Mouse (Mus musculus): ENCODE data around the gene Lhfpl2. TPM values are rescaled to one million over a fixed set of nuclear protein-coding genes. Genes with fewer than 3 reads are reported as not detected.

Gene Lhfpl2
- polyA plus RNA-seq, 1 experiment from 2014 or later, result 64.5 TPM

GRCm38 (mm10) chr13:94119309-94119708 lies 61.7 kb downstream of the Lhfpl2 start:
- Histone ChIP-seq H3K27ac (ENCODE audit: low read depth) (no peak overlapping the region), H3K36me3 (ENCODE audit: insufficient read depth) (peaks cover 20% of the 10 kb centered on the region; the same call in 1 of the 2 replicates), H3K4me1 (ENCODE audit: insufficient read depth) (no peaks in the 10 kb centered on the region), H3K27me3 (ENCODE audit: insufficient read depth, low read length) (no peaks in the 10 kb centered on the region), H3K4me2 (no peak overlapping the region), H3K9me3 (ENCODE audit: low read depth, low read length) (peaks cover 8% of the 10 kb centered on the region; the same call in 1 of the 2 replicates), H3K4me3 (ENCODE audit: low read depth, low read length) (no peak overlapping the region), H3K9ac (no peak overlapping the region)
- WGBS, result 81% methylated on average over 5 of the region's 5 CpGs
- no peak for TF ChIP-seq CTCF (IDR thresholded peaks at IDR 0.05; ENCODE audit: low read depth)
- DNase-seq (no peak), ATAC-seq (ENCODE audit: insufficient read depth) (no peak)

- 0 out of 2 replicates have a peak, but pooled peaks cover 2% of the 10 kb centered on the region for H3K9me3 ChIP-seq (ENCODE audit: low read depth, low read length)
- no peaks in the 10 kb centered on the region for H3K27me3 ChIP-seq (ENCODE audit: insufficient read depth, low read length)
- peaks cover 16% of the 10 kb centered on the region; the same call in 1 of the 2 replicates for H3K36me3 ChIP-seq (ENCODE audit: insufficient read depth)
- H3K4me3 ChIP-seq (ENCODE audit: low read depth, low read length), result no peak overlapping the region
- no peak for DNase-seq
- no peak overlapping the region for H3K27ac ChIP-seq (ENCODE audit: low read depth)
- no peak overlapping the region for H3K4me2 ChIP-seq
- no peaks in the 10 kb centered on the region for H3K4me1 ChIP-seq (ENCODE audit: insufficient read depth)
- no peak overlapping the region for H3K9ac ChIP-seq
- no peak for TF ChIP-seq CTCF (IDR thresholded peaks at IDR 0.05; ENCODE audit: low read depth)
- no peak for ATAC-seq (ENCODE audit: insufficient read depth)
- whole genome bisulfite sequencing, result 82% methylated on average over 16 of the region's 16 CpGs
Measured at GRCm38 (mm10) chr13:94122703-94123592, 65.4 kb downstream of the Lhfpl2 start.

- no peak overlapping the region for H3K27ac ChIP-seq (ENCODE audit: low read depth)
- H3K36me3 ChIP-seq (ENCODE audit: insufficient read depth), result 0 out of 2 replicates have a peak, but pooled peaks cover 4% of the 10 kb centered on the region
- H3K4me3 ChIP-seq (ENCODE audit: low read depth, low read length), result no peak overlapping the region
- no peak overlapping the region for H3K4me2 ChIP-seq
- H3K4me1 ChIP-seq (ENCODE audit: insufficient read depth), result peaks cover 10% of the 10 kb centered on the region
- ATAC-seq (ENCODE audit: insufficient read depth), result no peak
- no peak for TF ChIP-seq CTCF (IDR thresholded peaks at IDR 0.05; ENCODE audit: low read depth)
- no peak for DNase-seq
- 60% methylated on average over 7 of the region's 7 CpGs for WGBS
- no peak overlapping the region for H3K9ac ChIP-seq
- H3K9me3 ChIP-seq (ENCODE audit: low read depth, low read length), result no peaks in the 10 kb centered on the region
- no peaks in the 10 kb centered on the region for H3K27me3 ChIP-seq (ENCODE audit: insufficient read depth, low read length)
Measured at GRCm38 (mm10) chr13:94130394-94130793, 72.8 kb downstream of the Lhfpl2 start.

GRCm38 (mm10) chr13:94131135-94131534 lies 73.5 kb downstream of the Lhfpl2 start:
- peaks cover 18% of the 10 kb centered on the region for H3K4me1 ChIP-seq (ENCODE audit: insufficient read depth)
- no peak overlapping the region for H3K4me2 ChIP-seq
- H3K27me3 ChIP-seq (ENCODE audit: insufficient read depth, low read length), result no peaks in the 10 kb centered on the region
- H3K36me3 ChIP-seq (ENCODE audit: insufficient read depth), result 0 out of 2 replicates have a peak, but pooled peaks cover 4% of the 10 kb centered on the region
- 73% methylated on average over 4 of the region's 4 CpGs for WGBS
- H3K4me3 ChIP-seq (ENCODE audit: low read depth, low read length), result no peak overlapping the region
- H3K27ac ChIP-seq (ENCODE audit: low read depth), result no peak overlapping the region
- ATAC-seq (ENCODE audit: insufficient read depth) (no peak), DNase-seq (no peak)
- no peak for TF ChIP-seq CTCF (IDR thresholded peaks at IDR 0.05; ENCODE audit: low read depth)
- no peaks in the 10 kb centered on the region for H3K9me3 ChIP-seq (ENCODE audit: low read depth, low read length)
- no peak overlapping the region for H3K9ac ChIP-seq

- H3K9ac ChIP-seq, result no peak overlapping the region
- no peak for DNase-seq
- H3K4me2 ChIP-seq, result no peak overlapping the region
- ATAC-seq (ENCODE audit: insufficient read depth), result no peak
- H3K36me3 ChIP-seq (ENCODE audit: insufficient read depth), result no peaks in the 10 kb centered on the region
- H3K9me3 ChIP-seq (ENCODE audit: low read depth, low read length), result no peaks in the 10 kb centered on the region
- peaks cover 26% of the 10 kb centered on the region for H3K4me1 ChIP-seq (ENCODE audit: insufficient read depth)
- H3K4me3 ChIP-seq (ENCODE audit: low read depth, low read length), result no peak overlapping the region
- peak overlapping the region; percentile 32; the same call in 1 of the 2 replicates for H3K27ac ChIP-seq (ENCODE audit: low read depth)
- TF ChIP-seq CTCF (IDR thresholded peaks at IDR 0.05; ENCODE audit: low read depth), result no peak
- no peaks in the 10 kb centered on the region for H3K27me3 ChIP-seq (ENCODE audit: insufficient read depth, low read length)
- WGBS, result 46% methylated on average over 13 of the region's 13 CpGs
Measured at GRCm38 (mm10) chr13:94132187-94132995, 74.8 kb downstream of the Lhfpl2 start.

DNA sequence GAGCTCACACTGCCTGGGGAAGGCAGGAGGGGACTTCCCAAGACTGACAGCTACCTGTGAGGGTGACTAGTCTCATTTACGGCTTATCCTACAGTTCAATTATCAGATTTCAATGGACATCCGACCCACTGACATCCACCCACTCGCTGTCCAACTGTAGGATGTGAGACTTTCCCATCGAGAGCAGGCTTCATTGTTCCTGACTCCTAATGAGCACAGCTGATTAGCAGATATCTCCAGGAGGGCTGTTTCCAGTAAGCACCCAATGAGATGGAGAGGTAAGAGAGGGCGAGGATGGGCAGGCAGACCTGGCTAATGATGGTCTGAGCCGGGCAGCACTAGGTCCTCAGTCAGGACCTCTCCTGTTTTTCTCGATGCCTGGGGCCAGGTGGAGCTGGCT lies 77.0 kb downstream of the Lhfpl2 start:
- peaks cover 37% of the 10 kb centered on the region for H3K4me1 ChIP-seq (ENCODE audit: insufficient read depth)
- 62% methylated on average over 7 of the region's 7 CpGs for WGBS

More for the DNA sequence above, 77.0 kb downstream of the Lhfpl2 start:
- TF ChIP-seq CTCF (IDR thresholded peaks at IDR 0.05; ENCODE audit: low read depth), result no peak
- H3K27ac ChIP-seq (ENCODE audit: low read depth), result peak overlapping the region; percentile 87
- ATAC-seq (ENCODE audit: insufficient read depth), result peak; percentile 1; the same call in 1 of the 2 replicates
- H3K4me3 ChIP-seq (ENCODE audit: low read depth, low read length), result no peak overlapping the region
- H3K9me3 ChIP-seq (ENCODE audit: low read depth, low read length), result no peaks in the 10 kb centered on the region
- no peaks in the 10 kb centered on the region for H3K27me3 ChIP-seq (ENCODE audit: insufficient read depth, low read length)
- no peak overlapping the region for H3K9ac ChIP-seq
- H3K4me2 ChIP-seq, result 0 out of 2 replicates have a peak overlapping the region, but pooled peaks have one; percentile 2
- peaks cover 11% of the 10 kb centered on the region for H3K36me3 ChIP-seq (ENCODE audit: insufficient read depth)
- DNase-seq, result no peak

Data from lung, embryonic 14.5 days (tissue).